Mouse (Mus musculus): ENCODE results near the gene Ltk. TPM values are rescaled to one million over a fixed set of nuclear protein-coding genes. Genes with fewer than 3 reads are reported as not detected.

The Ltk gene
- 0.29 and 0.37 TPM in 2 replicates for polyA plus RNA-seq (2014; fragmentation: Nextera tagmentation; extraction: Ambion mirVana)

- Histone ChIP-seq H3K27me3 (replicated peaks; ENCODE audit: control insufficient read depth, insufficient read depth, low read length) (peaks cover 35% of the 10 kb centered on the region), H3K4me2 (ENCODE audit: low read length) (no peak within 1 kb of the TSS; the same call in 1 of the 2 replicates), H3K9ac (ENCODE audit: low read length) (no peak within 1 kb of the TSS), H3K27ac (ENCODE audit: low read depth, low read length) (no peak within 1 kb of the TSS), H3K36me3 (ENCODE audit: control insufficient read depth, insufficient read depth, low read length) (peaks cover 18% of the 10 kb centered on the region), H3K9me3 (replicated peaks; ENCODE audit: control insufficient read depth, low read length) (no peaks in the 10 kb centered on the region), H3K4me1 (ENCODE audit: control insufficient read depth, insufficient read depth, low read length) (peaks cover 6% of the 10 kb centered on the region; the same call in 1 of the 2 replicates), H3K4me3 (ENCODE audit: low read depth, low read length) (no peak within 1 kb of the TSS)
- DNase-seq (ENCODE audit: low spot score) (no peak), ATAC-seq (no peak)
- WGBS = 15% methylated on average over 9 of the region's 9 CpGs
These were observed at the start of gene Ltk for GRCm38 (mm10) chr2:119760251-119760650. Gene Ltk (minus strand): TSS chr2:119760431.

GRCm38 (mm10) chr2:119808881-119809280, 48.6 kb upstream of the Ltk start:
- Histone ChIP-seq H3K4me2 (ENCODE audit: low read length) (no peak overlapping the region), H3K9ac (ENCODE audit: low read length) (no peak overlapping the region), H3K4me1 (ENCODE audit: control insufficient read depth, insufficient read depth, low read length) (peaks cover 13% of the 10 kb centered on the region), H3K9me3 (replicated peaks; ENCODE audit: control insufficient read depth, low read length) (no peaks in the 10 kb centered on the region), H3K27ac (ENCODE audit: low read depth, low read length) (no peak overlapping the region), H3K36me3 (ENCODE audit: control insufficient read depth, insufficient read depth, low read length) (peaks cover 48% of the 10 kb centered on the region), H3K27me3 (replicated peaks; ENCODE audit: control insufficient read depth, insufficient read depth, low read length) (no peaks in the 10 kb centered on the region), H3K4me3 (ENCODE audit: low read depth, low read length) (no peak overlapping the region)
- DNase-seq (ENCODE audit: low spot score) = no peak
- no peak for ATAC-seq
- whole genome bisulfite sequencing = 52% methylated on average over 4 of the region's 4 CpGs

- peaks cover 18% of the 10 kb centered on the region for H3K4me1 ChIP-seq (ENCODE audit: control insufficient read depth, insufficient read depth, low read length)
- DNase-seq (ENCODE audit: low spot score) = no peak
- H3K4me3 ChIP-seq (ENCODE audit: low read depth, low read length) = no peak overlapping the region
- ATAC-seq = no peak
- no peaks in the 10 kb centered on the region for H3K9me3 ChIP-seq (replicated peaks; ENCODE audit: control insufficient read depth, low read length)
- H3K9ac ChIP-seq (ENCODE audit: low read length) = no peak overlapping the region
- peaks cover 46% of the 10 kb centered on the region for H3K36me3 ChIP-seq (ENCODE audit: control insufficient read depth, insufficient read depth, low read length)
- H3K27me3 ChIP-seq (replicated peaks; ENCODE audit: control insufficient read depth, insufficient read depth, low read length) = no peaks in the 10 kb centered on the region
- no peak overlapping the region for H3K4me2 ChIP-seq (ENCODE audit: low read length)
- WGBS = 25% methylated on average over 4 of the region's 4 CpGs
- no peak overlapping the region for H3K27ac ChIP-seq (ENCODE audit: low read depth, low read length)
These were observed 48.2 kb upstream of the Ltk start for GRCm38 (mm10) chr2:119808438-119808837.

- 46% methylated on average over 8 of the region's 8 CpGs for WGBS
- DNase-seq (ENCODE audit: low spot score) (no peak), ATAC-seq (no peak)
- Histone ChIP-seq H3K27me3 (replicated peaks; ENCODE audit: control insufficient read depth, insufficient read depth, low read length) (no peaks in the 10 kb centered on the region), H3K4me2 (ENCODE audit: low read length) (no peak overlapping the region), H3K4me1 (ENCODE audit: control insufficient read depth, insufficient read depth, low read length) (peaks cover 38% of the 10 kb centered on the region), H3K9me3 (replicated peaks; ENCODE audit: control insufficient read depth, low read length) (no peaks in the 10 kb centered on the region), H3K36me3 (ENCODE audit: control insufficient read depth, insufficient read depth, low read length) (peaks cover 30% of the 10 kb centered on the region), H3K27ac (ENCODE audit: low read depth, low read length) (no peak overlapping the region), H3K9ac (ENCODE audit: low read length) (no peak overlapping the region), H3K4me3 (ENCODE audit: low read depth, low read length) (no peak overlapping the region)
These were observed 45.3 kb upstream of the Ltk start for GRCm38 (mm10) chr2:119805536-119805935.

- WGBS = 15% methylated on average over 9 of the region's 9 CpGs
- DNase-seq (ENCODE audit: low spot score) = peak; percentile 39
- no peak overlapping the region for H3K4me3 ChIP-seq (ENCODE audit: low read depth, low read length)
- H3K9ac ChIP-seq (ENCODE audit: low read length) = 0 out of 2 replicates have a peak overlapping the region, but pooled peaks have one; percentile 18
- H3K4me1 ChIP-seq (ENCODE audit: control insufficient read depth, insufficient read depth, low read length) = peaks cover 43% of the 10 kb centered on the region
- no peaks in the 10 kb centered on the region for H3K27me3 ChIP-seq (replicated peaks; ENCODE audit: control insufficient read depth, insufficient read depth, low read length)
- H3K27ac ChIP-seq (ENCODE audit: low read depth, low read length) = no peak overlapping the region
- H3K4me2 ChIP-seq (ENCODE audit: low read length) = no peak overlapping the region
- no peaks in the 10 kb centered on the region for H3K9me3 ChIP-seq (replicated peaks; ENCODE audit: control insufficient read depth, low read length)
- H3K36me3 ChIP-seq (ENCODE audit: control insufficient read depth, insufficient read depth, low read length) = peaks cover 22% of the 10 kb centered on the region
- no peak for ATAC-seq
These were observed 44.5 kb upstream of the Ltk start for GRCm38 (mm10) chr2:119804776-119805175.

- H3K4me2 ChIP-seq (ENCODE audit: low read length) = no peak overlapping the region
- H3K9ac ChIP-seq (ENCODE audit: low read length) = peak overlapping the region; percentile 18; the same call in 1 of the 2 replicates
- WGBS = 23% methylated on average over 5 of the region's 5 CpGs
- no peaks in the 10 kb centered on the region for H3K27me3 ChIP-seq (replicated peaks; ENCODE audit: control insufficient read depth, insufficient read depth, low read length)
- peaks cover 43% of the 10 kb centered on the region for H3K4me1 ChIP-seq (ENCODE audit: control insufficient read depth, insufficient read depth, low read length)
- H3K9me3 ChIP-seq (replicated peaks; ENCODE audit: control insufficient read depth, low read length) = no peaks in the 10 kb centered on the region
- DNase-seq (ENCODE audit: low spot score) (no peak), ATAC-seq (no peak)
- H3K4me3 ChIP-seq (ENCODE audit: low read depth, low read length) = no peak overlapping the region
- no peak overlapping the region; the same call in 1 of the 2 replicates for H3K27ac ChIP-seq (ENCODE audit: low read depth, low read length)
- peaks cover 17% of the 10 kb centered on the region for H3K36me3 ChIP-seq (ENCODE audit: control insufficient read depth, insufficient read depth, low read length)
These were observed 44.0 kb upstream of the Ltk start for GRCm38 (mm10) chr2:119804275-119804628.

- peak overlapping the region; percentile 28 for H3K4me2 ChIP-seq (ENCODE audit: low read length)
- H3K4me1 ChIP-seq (ENCODE audit: control insufficient read depth, insufficient read depth, low read length) = peaks cover 43% of the 10 kb centered on the region
These were observed 43.5 kb upstream of the Ltk start for GRCm38 (mm10) chr2:119803618-119804274.

GRCm38 (mm10) chr2:119802767-119803617, 42.8 kb upstream of the Ltk start:
- Histone ChIP-seq H3K4me2 (ENCODE audit: low read length) (peak overlapping the region; percentile 28), H3K27ac (ENCODE audit: low read depth, low read length) (peak overlapping the region; percentile 55), H3K36me3 (ENCODE audit: control insufficient read depth, insufficient read depth, low read length) (0 out of 2 replicates have a peak, but pooled peaks cover 14% of the 10 kb centered on the region), H3K4me1 (ENCODE audit: control insufficient read depth, insufficient read depth, low read length) (peaks cover 43% of the 10 kb centered on the region), H3K4me3 (ENCODE audit: low read depth, low read length) (no peak overlapping the region), H3K9ac (ENCODE audit: low read length) (peak overlapping the region; percentile 21; the same call in 1 of the 2 replicates), H3K9me3 (replicated peaks; ENCODE audit: control insufficient read depth, low read length) (no peaks in the 10 kb centered on the region), H3K27me3 (replicated peaks; ENCODE audit: control insufficient read depth, insufficient read depth, low read length) (no peaks in the 10 kb centered on the region)
- ATAC-seq (peak; percentile 70), DNase-seq (ENCODE audit: low spot score) (peak; percentile 84)
- 6% methylated on average over 10 of the region's 10 CpGs for WGBS

More at GRCm38 (mm10) chr2:119803618-119804274, 43.5 kb upstream of the Ltk start:
- DNase-seq (ENCODE audit: low spot score) (peak; percentile 52), ATAC-seq (no peak)
- H3K9ac ChIP-seq (ENCODE audit: low read length) = peak overlapping the region; percentile 21; the same call in 1 of the 2 replicates
- peaks cover 17% of the 10 kb centered on the region; the same call in 1 of the 2 replicates for H3K36me3 ChIP-seq (ENCODE audit: control insufficient read depth, insufficient read depth, low read length)
- H3K27me3 ChIP-seq (replicated peaks; ENCODE audit: control insufficient read depth, insufficient read depth, low read length) = no peaks in the 10 kb centered on the region
- no peak overlapping the region for H3K4me3 ChIP-seq (ENCODE audit: low read depth, low read length)
- WGBS = 9% methylated on average over 6 of the region's 6 CpGs
- peak overlapping the region; percentile 55 for H3K27ac ChIP-seq (ENCODE audit: low read depth, low read length)
- no peaks in the 10 kb centered on the region for H3K9me3 ChIP-seq (replicated peaks; ENCODE audit: control insufficient read depth, low read length)

Measured in forebrain, embryonic 14.5 days (tissue).